Mouse (Mus musculus) liver, embryonic 16.5 days (tissue): Measurements from ENCODE around the gene Slc22a21. TPM values are rescaled to one million over a fixed set of nuclear protein-coding genes. Genes with fewer than 3 reads are reported as not detected.

Source experiments
- ATAC-seq: fragments of 200-750 bp; cut with Nextera tagmentation; 2 replicates; pipeline ENCODE4 v1.8.0; 2017; ENCODE audit warnings: low read depth, mild to moderate bottlenecking, moderate number of reproducible peaks, moderate library complexity
- H3K27ac ChIP-seq: fragments of 300-500 bp; sonication (generic); 2 replicates; pipeline ENCODE4 v1.5.1; 2014; ENCODE audit warnings: mild to moderate bottlenecking, low read length
- H3K27me3 ChIP-seq: fragments of 300-500 bp; sonication (generic); 2 replicates; pipeline ENCODE4 v1.6.1; 2014; ENCODE audit warnings: low read depth, low read length, mixed read lengths; ENCODE audit not compliant: control insufficient read depth, insufficient read depth
- H3K36me3 ChIP-seq: fragments of 300-500 bp; sonication (generic); 2 replicates; pipeline ENCODE4 v1.6.1; 2014; ENCODE audit warnings: mild to moderate bottlenecking; ENCODE audit not compliant: control insufficient read depth, insufficient read depth
- H3K4me1 ChIP-seq: fragments of 300-500 bp; sonication (generic); 2 replicates; pipeline ENCODE4 v1.6.1; 2014; ENCODE audit warnings: low read depth, low read length, mixed read lengths; ENCODE audit not compliant: control insufficient read depth
- H3K4me2 ChIP-seq: fragments of 300-500 bp; sonication (generic); 2 replicates; pipeline ENCODE4 v1.6.1; 2014; ENCODE audit warnings: low read depth, low read length, mixed read lengths
- H3K4me3 ChIP-seq: fragments of 300-500 bp; sonication (generic); 2 replicates; pipeline ENCODE4 v1.5.1; 2014; ENCODE audit warnings: low read depth, mild to moderate bottlenecking, low read length
- H3K9ac ChIP-seq: fragments of 300-500 bp; sonication (generic); 2 replicates; pipeline ENCODE4 v1.6.1; 2014; ENCODE audit warnings: low read depth, low read length
- H3K9me3 ChIP-seq: fragments of 300-500 bp; sonication (generic); replicated peaks from 2 replicates; pipeline ENCODE4 v1.6.1; 2016; ENCODE audit warnings: low read length; ENCODE audit not compliant: control insufficient read depth
- WGBS: fragments of 180-500 bp; shearing (Covaris S2); extraction: QIAGEN DNeasy Blood & Tissue Kit; methylation state at CpG from one replicate; pipeline ENCODE4 v1.1.7; 2014; ENCODE audit not compliant: insufficient replicate concordance; 5-methylcytosine and 5-hydroxymethylcytosine counted together
- polyA plus RNA-seq: library from polyadenylated mRNA; unstranded; fragments of >200 nt; fragmentation: Nextera tagmentation; extraction: Ambion mirVana; gene quantifications from 2 replicates; pipeline ENCODE4 v1.2.1, GENCODE M21; 2015

The Slc22a21 gene
- polyA plus RNA-seq, 1 experiment from 2014 or later = 0.92 TPM

GRCm38 (mm10) chr11:53900991-53901390, 79.1 kb downstream of the Slc22a21 start:
- Histone ChIP-seq H3K4me3 (no peak overlapping the region), H3K27ac (no peak overlapping the region), H3K4me2 (no peak overlapping the region), H3K9ac (no peak overlapping the region), H3K27me3 (no peaks in the 10 kb centered on the region), H3K36me3 (no peaks in the 10 kb centered on the region), H3K9me3 (no peaks in the 10 kb centered on the region), H3K4me1 (no peaks in the 10 kb centered on the region)
- WGBS = 35% methylated on average over 1 of the region's 1 CpGs
- ATAC-seq = no peak

- 62% methylated on average over 6 of the region's 6 CpGs for WGBS
- ATAC-seq = no peak
- Histone ChIP-seq H3K9me3 (no peaks in the 10 kb centered on the region), H3K9ac (no peak overlapping the region), H3K36me3 (no peaks in the 10 kb centered on the region), H3K4me2 (no peak overlapping the region), H3K4me1 (no peaks in the 10 kb centered on the region), H3K27me3 (no peaks in the 10 kb centered on the region), H3K4me3 (no peak overlapping the region), H3K27ac (no peak overlapping the region)
These were observed 80.2 kb downstream of the Slc22a21 start for GRCm38 (mm10) chr11:53899981-53900380.

Other genes starting within 250 kb of the Slc22a21 start
- 14.8 and 17.7 TPM in 2 replicates for gene Irf1, start 210.3 kb downstream of the Slc22a21 start, polyA plus RNA-seq
- gene Gm17334, start 207.1 kb downstream of the Slc22a21 start, polyA plus RNA-seq = 0.19 TPM in 1 of 2 replicates, not detected in the other
- gene Gm12216, start 121.1 kb downstream of the Slc22a21 start, polyA plus RNA-seq = 0.08 and 0.44 TPM in 2 replicates
- 2.4 and 2.6 TPM in 2 replicates for gene Slc22a5, start 88.7 kb downstream of the Slc22a21 start, polyA plus RNA-seq
- gene Slc22a4, start 47.8 kb upstream of the Slc22a21 start, polyA plus RNA-seq = 34.8 and 39.3 TPM in 2 replicates
- gene Pdlim4, start 88.7 kb upstream of the Slc22a21 start, polyA plus RNA-seq = 3.2 and 4.0 TPM in 2 replicates
- 8.0 TPM in 2 replicates for gene P4ha2, start 119.8 kb upstream of the Slc22a21 start, polyA plus RNA-seq